Mouse (Mus musculus): ENCODE results near the gene Mpig6b.
"Not testable (repeated sequence)": the region's sequence is repeated elsewhere in the genome, so short reads cannot be mapped to it uniquely, and the experiment has no call there.

The Mpig6b gene

DNA sequence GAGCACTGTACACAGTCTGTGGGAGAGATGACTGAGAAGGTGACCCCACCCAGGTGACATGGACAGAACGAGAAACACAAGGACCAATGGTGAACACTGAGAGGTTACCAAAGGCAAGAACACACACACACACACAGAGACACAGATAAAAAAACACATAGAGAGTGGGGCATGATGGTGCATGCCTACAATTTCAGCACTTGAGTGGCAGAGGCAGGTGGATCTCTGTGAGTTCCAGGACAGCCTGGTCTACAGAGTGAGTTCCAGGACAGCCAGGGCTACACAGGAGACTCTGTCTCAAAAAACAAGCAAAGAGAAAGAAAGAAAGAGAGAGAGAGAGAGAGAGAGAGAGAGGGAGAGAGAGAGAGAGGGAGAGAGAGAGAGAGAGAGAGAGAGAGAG is 32.3 kb downstream of the Mpig6b start:
- not testable (repeated sequence) for DNase-seq

DNA sequence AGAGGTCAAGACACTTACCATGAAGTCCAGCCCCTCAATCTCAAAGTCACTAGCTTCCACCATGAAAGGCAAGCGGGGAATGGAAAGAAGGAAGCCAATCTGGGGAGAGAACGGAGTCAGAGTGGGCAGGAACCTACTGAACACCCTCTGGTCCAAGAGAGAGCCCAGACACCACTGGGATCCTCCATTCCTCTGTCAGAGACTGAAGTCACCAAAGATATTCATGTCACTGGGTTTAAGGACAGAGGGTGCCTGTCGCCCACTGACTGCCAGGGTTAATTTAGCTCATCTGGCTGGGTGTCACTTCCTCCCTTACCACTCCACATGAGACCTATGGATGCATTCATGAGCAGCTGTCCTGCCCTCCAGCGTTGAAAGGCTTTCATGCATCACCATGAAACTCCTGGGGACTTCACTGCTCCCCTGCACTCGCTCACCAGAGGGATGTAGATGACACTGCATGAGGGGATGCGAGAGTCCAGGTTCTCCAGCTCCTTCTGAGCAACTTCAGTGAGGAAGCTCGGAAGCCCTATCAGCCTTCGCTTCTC is 33.6 kb downstream of the Mpig6b start:
- DNase-seq, result no peak

DNA sequence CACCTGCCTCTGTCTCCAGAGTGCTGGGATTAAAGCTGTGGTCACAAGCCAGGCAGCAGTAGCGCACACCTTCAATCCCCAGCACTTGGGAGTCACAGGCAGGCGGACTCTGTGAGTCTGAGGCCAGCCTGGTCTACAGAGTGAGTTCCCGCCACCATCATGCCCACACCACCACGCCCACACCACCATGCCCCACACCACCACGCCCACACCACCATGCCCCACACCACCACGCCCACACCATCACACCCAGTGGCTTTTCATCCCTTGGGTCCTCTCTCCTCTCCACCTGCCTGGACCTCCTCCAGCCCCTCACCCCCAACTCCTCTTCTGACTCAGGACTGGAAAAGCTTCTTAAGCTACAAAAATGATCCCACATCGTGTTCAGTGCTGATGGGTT is 34.1 kb downstream of the Mpig6b start:
- DNase-seq, result no peak

DNA sequence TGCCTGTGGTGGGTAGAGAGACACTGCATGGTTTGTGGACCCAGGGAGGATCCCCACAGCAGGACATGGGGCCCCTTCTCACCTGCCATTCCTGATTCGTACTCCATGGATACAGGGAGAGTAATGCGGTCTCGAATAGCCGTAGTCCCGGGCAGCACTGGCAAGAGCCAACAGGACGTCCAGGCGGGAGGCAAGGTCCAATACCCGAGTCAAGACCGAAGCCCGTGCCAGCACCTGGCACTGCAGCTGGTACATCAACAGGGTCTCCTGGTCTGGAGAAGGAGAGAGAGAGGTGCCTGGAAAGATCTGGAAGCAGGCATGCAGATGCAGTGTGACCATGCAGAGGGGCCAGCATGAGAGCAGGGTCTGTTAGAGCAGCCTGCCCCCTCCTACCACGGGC is 34.7 kb downstream of the Mpig6b start:
- no peak for DNase-seq

DNA sequence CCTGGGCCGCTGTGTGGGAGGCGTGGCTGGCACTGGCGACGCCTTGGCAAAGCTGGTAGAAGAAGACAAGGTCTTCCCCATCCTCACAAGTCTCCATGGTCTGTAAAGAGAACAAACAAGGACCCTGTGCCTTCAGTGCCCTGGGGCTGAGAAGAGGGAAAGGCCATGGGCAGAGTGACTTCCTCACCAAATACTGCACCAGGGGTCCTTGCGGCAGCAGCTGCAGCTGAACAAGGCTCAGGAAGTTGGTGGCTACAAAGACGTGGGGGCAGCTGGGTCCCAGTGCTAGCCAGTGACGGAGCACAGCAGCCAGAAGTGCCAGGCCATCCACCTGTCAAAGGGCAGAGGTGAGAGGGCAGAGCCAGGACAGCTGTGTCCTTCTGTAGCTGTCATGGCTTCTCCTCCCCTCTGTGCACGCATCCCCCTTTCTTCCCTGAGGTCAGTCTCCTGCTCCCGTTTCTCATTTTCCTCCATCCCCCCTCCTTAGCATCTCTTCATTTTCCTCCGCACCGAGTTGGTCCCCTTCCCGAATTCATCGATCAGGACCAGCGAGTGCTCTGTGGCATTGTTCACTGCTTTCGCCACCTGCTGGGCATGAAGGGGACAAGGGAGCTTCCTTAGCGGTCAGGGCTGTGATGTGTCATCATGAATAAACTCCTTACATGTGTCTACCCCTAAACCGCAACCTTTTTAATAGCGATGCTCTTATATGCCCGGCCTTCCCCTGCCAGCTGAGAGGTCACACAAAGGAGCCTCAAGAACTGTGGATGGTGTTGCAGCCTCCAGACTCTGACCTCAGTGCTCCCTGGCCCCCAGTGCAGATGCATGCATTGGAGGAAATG is 36.1 kb downstream of the Mpig6b start:
- DNase-seq, result no peak

DNA sequence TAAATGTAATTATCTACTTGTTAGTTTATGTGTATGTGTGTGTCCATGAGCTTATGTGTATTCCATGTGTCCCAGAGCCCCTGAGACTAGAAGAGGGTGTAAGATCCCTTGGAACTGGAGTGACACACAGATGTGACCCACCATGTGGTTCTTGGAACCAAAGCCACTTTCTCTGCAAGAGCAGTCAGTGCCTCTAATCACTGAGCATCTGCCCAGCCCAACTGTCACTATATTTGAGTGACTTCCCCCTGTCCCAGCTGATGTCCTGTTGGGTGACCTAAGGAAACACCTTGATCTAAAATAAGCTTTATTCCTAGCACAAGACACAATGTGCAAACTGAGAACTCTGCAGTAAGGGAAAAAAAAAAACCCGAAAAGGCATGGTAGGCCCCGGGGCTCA is 37.7 kb downstream of the Mpig6b start:
- DNase-seq, result no peak

DNA sequence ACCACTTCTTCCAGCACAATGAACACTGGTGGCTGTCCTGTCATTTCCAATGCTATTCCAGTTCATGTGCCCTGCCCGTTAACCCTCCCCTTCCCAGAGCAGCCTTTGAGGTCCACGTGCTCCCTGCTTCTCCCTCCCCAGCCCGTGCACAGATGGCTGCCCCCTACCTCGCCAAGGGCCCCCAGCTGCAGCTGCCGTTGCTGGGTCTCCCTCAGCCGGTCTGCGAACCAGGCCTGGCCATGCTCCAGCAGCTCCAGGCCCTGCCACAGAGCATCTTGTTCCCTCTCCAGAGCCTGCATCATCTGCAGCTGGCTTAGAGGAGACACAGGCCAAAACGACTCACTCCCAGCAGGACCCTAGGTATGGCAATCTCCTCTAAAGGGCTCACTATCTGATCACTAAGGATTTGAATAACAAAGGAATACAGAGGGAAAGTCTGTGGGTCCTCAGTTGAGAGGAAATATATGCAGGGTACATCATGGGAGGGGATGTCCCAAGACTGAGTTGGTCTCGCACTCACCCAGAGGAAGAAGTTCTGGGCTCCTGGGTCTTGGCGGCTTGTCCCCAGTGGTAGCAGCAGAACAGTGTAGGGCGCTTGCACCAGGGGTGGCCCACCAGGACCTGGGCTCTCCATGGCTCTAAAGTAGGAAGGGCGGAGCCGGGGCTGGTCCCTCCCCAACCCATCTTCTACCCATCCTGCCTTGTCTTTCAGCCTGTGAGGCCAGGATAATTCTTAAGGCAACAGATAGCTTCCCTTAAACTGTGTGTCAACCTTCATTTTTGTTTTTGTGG is 38.5 kb downstream of the Mpig6b start, which contains the start of gene Sapcd1:
Gene Sapcd1 (minus strand): TSS at position 740 of the 792 bp plus-strand sequence.
- DNase-seq, result no peak

DNA sequence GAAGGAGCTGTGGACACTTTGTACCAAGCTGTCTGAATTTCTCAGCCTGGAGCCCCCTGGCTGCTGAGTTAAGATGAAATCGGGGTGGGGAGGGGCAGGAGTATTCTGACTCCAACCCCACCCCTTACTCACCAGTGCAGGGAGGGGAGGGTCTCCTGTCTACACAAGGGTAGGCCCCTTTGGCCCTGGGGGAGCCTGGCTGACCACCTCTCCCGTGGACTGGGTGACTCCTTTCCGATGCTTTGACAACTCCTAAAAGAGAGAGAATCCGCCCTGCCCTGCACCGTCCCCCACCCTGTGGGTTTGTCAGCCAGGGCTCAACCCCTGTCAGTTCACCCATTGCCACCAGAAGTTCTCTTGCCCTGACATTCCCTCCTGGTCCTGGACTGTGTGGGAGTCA is 39.8 kb downstream of the Mpig6b start:
- no peak for DNase-seq

DNA sequence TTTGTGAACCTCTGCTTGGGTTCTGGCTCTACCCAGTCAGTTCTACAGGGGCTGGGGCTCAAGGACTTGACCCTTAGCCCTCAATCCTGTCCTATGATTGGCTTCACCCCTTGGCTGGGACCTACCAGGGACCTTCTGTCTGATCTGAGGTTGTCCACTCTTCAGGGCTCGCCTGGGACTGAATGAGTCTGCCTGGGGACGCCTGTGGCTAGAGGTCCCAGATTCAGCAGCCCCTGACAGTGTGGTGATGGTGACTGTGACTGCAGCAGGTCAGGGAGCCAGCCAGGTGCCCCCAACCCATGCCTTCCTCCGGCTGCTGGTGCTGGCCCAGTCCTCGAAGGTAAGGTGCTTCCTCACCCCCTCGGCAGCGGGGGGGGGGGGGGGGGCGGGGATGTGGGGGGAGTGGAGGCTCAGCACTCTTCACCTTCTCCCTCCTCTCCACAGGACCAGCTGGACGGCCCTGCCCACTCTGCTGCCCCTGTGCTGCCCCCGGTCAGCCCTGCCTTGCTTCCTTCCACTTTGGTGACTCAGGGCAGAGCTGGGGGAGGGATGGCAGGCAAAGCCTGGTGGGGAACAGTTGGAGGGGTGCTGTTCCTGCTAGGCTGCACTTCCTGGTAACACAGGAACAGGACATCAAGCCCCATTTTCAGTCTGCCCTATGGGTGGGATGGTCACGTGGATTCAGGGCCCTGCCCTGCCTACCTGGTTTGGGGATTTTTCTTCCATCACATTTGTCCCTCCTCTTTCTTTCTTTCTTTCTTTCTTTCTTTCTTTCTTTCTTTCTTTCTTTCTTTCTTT is 41.1 kb downstream of the Mpig6b start:
- no peak for DNase-seq

DNA sequence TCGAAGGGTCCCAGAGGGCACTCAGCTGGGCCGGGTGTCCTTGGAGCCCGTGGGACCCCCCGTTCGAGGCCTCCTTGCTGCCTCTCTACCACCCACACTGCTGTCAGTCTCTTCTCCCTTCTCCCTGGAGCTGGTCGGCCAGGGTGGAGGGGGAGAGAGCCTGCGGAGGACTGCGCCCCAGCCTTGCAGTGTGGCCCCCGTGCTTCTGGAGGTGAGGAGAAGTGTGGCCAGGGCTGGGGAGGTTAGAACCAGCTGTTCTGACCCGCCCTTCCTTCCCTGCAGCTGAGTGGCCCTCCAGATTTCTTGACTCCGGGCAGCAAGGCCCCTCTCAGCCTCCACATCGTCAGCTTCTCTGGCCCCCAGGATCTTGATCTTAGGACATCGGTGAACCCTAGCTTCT is 41.7 kb downstream of the Mpig6b start:
- no peak for DNase-seq

DNA sequence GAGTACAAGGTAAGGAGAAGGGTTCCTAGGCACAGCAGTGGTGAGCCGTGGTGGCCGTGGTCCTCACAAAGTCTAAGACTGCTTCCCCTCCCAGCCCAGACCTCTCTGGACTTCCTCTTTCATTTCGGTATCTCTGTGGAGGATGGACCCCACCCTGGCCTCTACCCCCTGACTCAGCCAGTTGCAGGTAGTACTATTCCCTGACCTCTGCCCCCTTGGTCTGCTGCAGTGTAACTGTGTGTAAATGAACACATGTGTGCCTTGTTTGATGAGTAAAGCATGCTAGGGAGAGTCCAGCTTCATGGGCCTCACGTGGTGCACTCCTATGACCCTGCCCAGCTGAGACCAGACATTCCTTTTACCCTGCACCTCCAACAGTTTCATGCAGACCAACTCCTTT is 42.2 kb downstream of the Mpig6b start:
- DNase-seq, result no peak

DNA sequence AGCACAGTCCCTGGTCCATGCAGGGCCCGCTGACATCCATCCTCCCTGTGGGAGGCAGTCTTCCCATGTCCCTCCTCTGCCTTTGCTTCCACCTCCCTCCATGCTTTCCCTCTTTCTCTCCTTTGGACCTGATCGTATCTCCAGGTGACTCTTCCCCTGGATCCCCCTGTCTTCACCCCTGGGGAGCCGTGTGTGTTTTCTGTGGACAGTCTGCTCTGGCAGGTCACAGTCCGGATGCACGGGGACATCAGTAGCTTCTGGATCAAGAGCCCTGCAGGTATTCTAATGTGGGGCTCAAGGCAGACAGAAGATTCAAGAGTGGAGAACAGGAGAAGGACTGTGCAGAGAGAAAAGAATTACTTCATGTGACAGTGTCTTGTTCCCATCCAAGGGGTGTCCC is 42.8 kb downstream of the Mpig6b start:
- DNase-seq, result no peak

DNA sequence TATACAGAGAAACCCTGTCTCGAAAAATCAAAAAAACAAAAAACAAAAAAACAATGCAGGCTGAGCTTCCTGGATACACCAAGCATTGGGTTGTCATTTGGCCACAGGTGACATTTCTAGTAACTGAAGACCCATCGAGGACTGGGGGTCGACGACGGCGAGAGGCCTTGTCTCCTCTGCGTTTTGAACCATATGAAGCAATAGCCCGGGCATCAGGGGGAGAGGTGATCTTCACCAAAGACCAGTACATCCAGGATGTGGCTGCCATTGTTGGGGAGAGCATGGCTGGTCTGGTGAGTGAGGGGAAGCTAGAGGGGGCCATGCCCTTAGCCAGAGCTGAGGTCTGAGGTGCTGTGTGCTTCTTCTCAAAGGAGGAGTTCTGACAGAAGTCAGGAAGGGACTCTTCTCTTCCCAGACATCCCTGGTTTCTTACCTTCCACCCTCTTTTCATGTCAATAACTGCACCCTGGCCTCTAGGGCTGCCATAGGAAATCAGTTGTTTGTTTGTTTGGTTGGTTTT is 43.4 kb downstream of the Mpig6b start:
- DNase-seq, result no peak

DNA sequence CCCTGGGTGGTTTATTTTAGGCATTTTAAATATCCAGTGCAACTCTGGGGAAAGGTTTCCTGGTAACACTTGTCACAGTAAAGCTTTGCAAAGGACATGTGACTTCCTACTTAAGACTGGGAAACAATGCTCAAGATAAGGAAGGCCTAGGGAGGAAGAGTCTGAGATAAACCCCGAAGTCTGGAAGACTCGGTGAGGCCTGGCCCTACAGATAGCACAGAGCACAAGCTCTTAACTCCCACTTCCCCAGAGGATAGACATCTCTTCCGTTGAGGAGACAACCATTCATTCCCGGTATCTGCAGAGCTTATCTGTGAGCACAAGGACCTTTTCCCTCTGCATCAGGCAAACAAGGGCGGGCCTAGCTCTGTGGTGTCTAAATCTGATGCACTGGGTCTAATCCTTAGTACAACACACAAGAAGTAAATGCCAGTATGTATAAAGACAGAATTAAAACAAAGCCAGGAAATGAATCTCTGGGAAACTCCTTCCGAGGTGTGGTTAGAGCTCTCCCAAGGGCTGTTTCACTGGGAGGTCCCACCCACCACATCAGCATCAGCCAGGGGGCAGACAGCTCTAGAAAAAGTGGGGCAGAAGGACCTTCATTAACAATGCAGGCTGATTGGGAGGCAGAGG is 44.0 kb downstream of the Mpig6b start:
- DNase-seq, result no peak

DNA sequence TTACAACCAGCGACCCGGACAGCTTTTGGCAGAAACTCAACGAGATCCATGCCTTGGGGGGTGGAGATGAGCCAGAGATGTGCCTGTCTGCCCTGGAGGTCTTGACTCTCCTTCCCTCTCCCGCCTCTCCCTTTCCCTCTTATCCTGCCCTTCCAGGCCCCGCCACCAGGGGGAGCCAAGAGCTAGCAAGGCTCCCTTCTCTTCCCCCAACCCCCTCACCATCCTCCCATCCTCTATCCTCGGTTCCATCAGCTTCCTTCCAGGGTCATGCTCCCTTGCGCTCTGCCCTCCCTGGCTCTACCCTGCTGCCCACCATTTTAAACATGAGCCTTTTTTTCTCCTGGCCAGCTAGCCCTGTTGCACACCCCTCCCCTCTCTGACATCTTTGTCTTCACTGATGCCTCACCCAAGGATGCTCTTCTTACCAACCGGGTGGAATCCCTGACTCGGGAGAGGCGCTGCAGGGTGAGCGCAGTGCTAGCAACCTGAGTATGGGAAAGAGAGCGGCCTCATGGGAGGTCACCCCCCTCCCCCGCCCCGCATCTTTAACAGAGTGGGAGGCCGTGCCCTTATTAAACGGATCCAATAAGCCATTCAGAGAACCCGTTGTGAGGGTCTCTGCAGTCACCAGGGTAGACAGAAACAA is 44.7 kb downstream of the Mpig6b start:
- DNase-seq, result peak; percentile 74

DNA sequence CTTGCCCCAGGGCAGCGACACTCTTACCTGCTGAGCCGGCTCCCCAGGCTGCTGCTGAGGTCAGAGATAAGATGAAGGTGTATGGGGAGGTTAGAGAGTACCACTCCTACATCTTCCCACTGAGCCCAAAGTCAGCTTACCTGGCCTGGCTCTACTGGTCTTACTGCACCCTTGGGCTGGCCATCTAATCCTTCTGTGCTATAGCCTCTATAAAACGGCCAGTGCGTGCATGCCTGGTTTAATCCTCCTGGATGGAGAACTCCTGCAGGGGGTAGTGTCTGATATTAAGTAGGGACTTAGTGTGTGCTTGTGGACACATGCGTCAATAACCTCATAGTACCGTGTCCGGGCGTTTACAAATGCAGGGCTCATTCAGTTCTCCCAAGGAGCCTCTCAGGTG is 45.4 kb downstream of the Mpig6b start:
- no peak for DNase-seq

DNA sequence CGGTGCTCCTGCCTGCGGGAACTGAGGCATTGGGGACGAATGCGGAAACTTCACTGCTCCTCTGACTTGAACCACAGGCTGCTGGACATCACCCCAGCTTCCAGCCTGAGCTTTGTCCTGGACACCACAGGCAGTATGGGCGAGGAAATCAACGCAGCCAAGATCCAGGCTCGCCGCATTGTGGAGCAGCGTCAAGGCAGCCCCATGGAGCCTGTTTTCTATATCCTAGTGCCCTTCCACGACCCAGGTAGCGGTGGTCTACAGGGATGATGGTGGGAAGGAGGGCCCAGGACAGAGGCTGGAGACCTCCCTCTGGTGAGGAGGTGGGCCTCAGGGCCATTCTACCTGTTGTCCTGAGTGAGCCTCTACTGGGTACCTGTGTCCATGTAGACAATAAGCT is 46.1 kb downstream of the Mpig6b start:
- DNase-seq, result no peak

DNA sequence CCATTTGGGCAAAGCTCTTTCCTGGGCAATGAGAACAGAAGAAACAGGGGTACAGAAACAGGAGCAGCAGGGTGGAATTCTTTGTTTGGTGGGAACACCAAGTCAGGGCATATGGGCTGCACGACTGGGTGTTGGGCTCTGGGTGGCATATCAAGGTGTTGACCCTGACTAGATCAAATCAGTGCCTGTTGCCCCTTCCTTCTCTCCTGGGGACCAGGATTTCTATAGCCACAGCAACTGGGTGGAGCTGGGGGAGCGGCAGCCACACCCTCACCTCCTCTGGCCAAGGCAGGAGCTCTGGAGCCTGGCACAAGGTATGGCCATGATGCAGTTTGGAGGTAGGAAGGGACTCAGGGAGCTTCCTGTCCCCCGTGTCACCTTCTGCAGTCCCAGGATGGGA is 47.8 kb downstream of the Mpig6b start:
- no peak for DNase-seq

DNA sequence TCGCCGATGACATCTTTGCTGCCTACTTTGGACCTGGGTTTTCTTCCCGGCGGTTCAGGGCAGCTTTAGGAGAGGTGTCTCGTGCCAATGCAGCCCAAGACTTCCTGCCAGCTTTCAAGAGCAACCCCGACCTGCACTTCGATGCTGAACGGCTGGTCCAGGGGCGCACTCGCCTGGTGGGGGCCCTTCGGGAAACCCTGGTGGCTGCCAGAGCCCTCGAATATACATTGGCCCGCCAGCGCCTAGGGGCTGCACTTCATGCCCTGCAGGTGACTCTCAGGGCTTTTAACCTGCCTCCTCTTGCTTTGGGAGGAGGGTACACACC is 48.3 kb downstream of the Mpig6b start:
- DNase-seq, result no peak

DNA sequence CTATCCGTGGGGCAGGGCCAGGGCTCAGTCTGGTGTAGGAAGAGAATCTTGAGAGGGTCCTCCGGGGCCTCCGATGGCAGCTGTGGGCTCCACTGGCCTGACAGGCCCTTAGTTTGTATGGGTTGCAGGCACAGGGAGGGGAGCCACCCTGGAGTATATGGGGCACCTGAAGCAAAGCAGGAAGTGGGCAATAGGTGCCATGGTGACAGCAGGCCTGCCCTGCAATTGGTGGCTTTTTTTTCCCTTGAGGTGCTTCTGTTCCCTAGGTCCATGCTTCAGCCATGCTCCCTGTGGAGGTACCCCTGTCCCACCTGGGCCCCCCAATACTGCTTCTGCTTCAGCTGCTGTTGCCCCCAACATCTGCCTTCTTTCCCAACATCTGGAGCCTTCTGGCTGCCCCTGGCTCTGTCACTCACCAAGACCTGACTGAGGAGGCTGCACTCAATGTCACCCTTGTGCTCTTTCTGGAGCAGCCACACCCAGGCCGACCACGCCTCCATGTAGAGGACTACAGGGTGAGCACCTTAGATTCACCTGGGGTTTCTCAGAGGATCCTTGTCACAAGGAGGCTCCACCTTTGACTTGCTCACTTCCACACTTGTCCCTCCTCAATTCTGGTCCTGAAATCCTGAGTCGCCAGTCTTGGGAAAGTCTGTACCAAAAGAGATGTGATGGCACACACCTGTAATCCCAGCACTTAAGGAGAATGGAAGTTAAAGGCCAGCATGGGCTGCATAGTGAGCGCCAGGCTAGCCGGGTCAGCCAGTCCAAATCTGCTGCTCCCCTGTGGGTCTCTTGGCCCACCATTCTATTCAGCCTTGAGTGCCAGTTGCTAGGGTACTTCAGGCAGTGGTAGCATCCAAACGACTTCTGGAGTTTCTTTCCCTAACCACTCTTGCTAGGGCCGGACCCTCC is 48.9 kb downstream of the Mpig6b start:
- no peak for DNase-seq

DNA sequence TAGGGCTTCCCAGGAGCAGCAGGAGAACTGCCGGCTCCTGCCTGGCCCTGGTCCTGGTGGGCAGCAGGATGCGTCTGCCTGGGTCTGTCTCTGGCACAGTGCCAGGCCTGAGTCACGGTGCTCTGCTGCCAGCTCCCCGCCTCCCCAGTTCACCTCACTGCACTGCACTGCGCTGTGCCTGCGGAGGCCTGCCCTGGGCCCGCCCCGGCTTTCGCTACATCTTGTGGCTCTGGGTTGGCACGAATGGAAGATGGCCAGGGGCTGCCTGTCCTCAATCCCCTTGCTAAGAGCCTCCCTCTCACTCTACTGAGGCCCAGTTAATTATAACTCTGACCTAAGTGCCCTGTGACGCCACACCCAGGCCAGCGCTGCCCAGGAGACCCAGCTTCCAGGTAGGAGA is 49.6 kb downstream of the Mpig6b start, which contains the start of gene Vwa7:
Gene Vwa7 (plus strand): TSS at position 204 of the 400 bp plus-strand sequence.
- peak; percentile 44 for DNase-seq

Data from kidney, adult 11 months (tissue).